ENCODE assay signal across 14 mouse cellular contexts in genomic region chr12:109857705-109858104, GRCm38 (mm10).
"Had no signal": no experiment of that assay in that cellular context is flagged by ENCODE, and none has a peak within 500 bp of the region (broad histone marks: within the 10 kb centered on the region; RNA-seq: fewer than 3 reads in every experiment).

No protein-coding gene starts in this region.

- H3K36me3 ChIP-seq: kidney, embryonic 15.5 days; liver, embryonic 15.5 days; midbrain, embryonic 13.5 days; neural tube, embryonic 15.5 days had no signal

- H3K4me2 ChIP-seq: kidney, embryonic 15.5 days; liver, embryonic 15.5 days; midbrain, embryonic 13.5 days; neural tube, embryonic 15.5 days had no signal

- H3K9ac ChIP-seq: kidney, embryonic 15.5 days; liver, embryonic 15.5 days; midbrain, embryonic 13.5 days; neural tube, embryonic 15.5 days had no signal

- H3K27ac ChIP-seq: kidney, embryonic 15.5 days; left cerebral cortex, adult 2 months; liver, embryonic 15.5 days; macrophage; midbrain, embryonic 13.5 days; neural tube, embryonic 15.5 days; stomach, postnatal 0 days had no signal

- H3K4me3 ChIP-seq: kidney, embryonic 15.5 days; left cerebral cortex, adult 2 months; liver, embryonic 15.5 days; megakaryocyte, embryonic 14.5 days; midbrain, embryonic 13.5 days; myocyte; neural tube, embryonic 15.5 days had no signal

- H3K4me1 ChIP-seq: kidney, embryonic 15.5 days; liver, embryonic 15.5 days; megakaryocyte, embryonic 14.5 days; midbrain, embryonic 13.5 days; neural tube, embryonic 15.5 days had no signal

- DNase-seq: kidney, postnatal 25 days; liver; lung, adult 2 months; lung, postnatal 10 days; thymus, postnatal 4 days had no signal

- ATAC-seq: midbrain, embryonic 13.5 days had no signal

- H3K9me3 ChIP-seq: kidney, embryonic 15.5 days; liver, embryonic 15.5 days; neural tube, embryonic 15.5 days had no signal

- H3K27me3 ChIP-seq: kidney, embryonic 15.5 days; liver, embryonic 15.5 days; megakaryocyte, embryonic 14.5 days; midbrain, embryonic 13.5 days; neural tube, embryonic 15.5 days had no signal
